Mouse (Mus musculus): ENCODE results near the gene Aldh6a1. TPM values are rescaled to one million over a fixed set of nuclear protein-coding genes. Genes with fewer than 3 reads are reported as not detected.

Gene Aldh6a1
- polyA plus RNA-seq, 1 experiment from 2014 or later, result 34.6 TPM

GRCm38 (mm10) chr12:84451801-84452200 lies 997 bp upstream of the Aldh6a1 start:
- H3K36me3 ChIP-seq, result 0 out of 2 replicates have a peak, but pooled peaks cover 1% of the 10 kb centered on the region
- 0 out of 2 replicates have a peak, but pooled peaks cover 5% of the 10 kb centered on the region for H3K27me3 ChIP-seq
- peak overlapping the region; percentile 52 for H3K9ac ChIP-seq (replicated peaks)
- peaks cover 24% of the 10 kb centered on the region for H3K4me1 ChIP-seq
- 2% methylated on average over 11 of the region's 11 CpGs for WGBS
- H3K27ac ChIP-seq (replicated peaks), result peak overlapping the region; percentile 67
- H3K9me3 ChIP-seq, result no peaks in the 10 kb centered on the region
- peak overlapping the region; percentile 53 for H3K4me3 ChIP-seq
- H3K4me2 ChIP-seq (replicated peaks), result peak overlapping the region; percentile 90
- ATAC-seq (replicated peaks), result no peak

GRCm38 (mm10) chr12:84450351-84450717 lies 470 bp downstream of the Aldh6a1 start:
- under 1% methylated on average over 6 of the region's 6 CpGs for WGBS
- Histone ChIP-seq H3K4me1 (peaks cover 24% of the 10 kb centered on the region), H3K4me2 (replicated peaks) (peak overlapping the region; percentile 90), H3K27me3 (peaks cover 7% of the 10 kb centered on the region; the same call in 1 of the 2 replicates), H3K36me3 (no peaks in the 10 kb centered on the region), H3K9me3 (no peaks in the 10 kb centered on the region), H3K27ac (replicated peaks) (peak overlapping the region; percentile 65), H3K4me3 (peak overlapping the region; percentile 53), H3K9ac (replicated peaks) (peak overlapping the region; percentile 58)
- no peak for ATAC-seq (replicated peaks)

DNA sequence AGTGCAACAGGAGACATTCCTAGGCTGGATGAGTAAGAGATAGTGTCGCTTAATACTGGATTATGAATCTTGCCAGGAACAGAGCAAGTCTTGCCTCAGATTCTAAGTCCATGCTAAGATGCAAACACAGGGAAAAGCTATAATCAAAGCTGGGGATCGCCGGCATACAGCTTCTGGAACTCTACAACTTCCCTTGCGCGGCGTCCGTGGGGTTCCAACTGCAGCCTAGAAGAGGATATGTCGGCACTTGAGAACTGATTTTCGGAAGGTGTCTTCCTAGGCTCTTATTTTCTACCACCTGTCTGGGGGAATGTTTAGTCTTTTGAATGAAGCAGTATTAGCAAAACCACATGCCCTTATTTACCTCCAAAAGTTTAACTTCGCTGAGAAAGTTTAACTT lies 917 bp downstream of the Aldh6a1 start:
- Histone ChIP-seq H3K4me2 (replicated peaks) (peak overlapping the region; percentile 90), H3K27me3 (peaks cover 7% of the 10 kb centered on the region; the same call in 1 of the 2 replicates), H3K9me3 (no peaks in the 10 kb centered on the region), H3K4me3 (peak overlapping the region; percentile 53; the same call in 1 of the 2 replicates), H3K9ac (replicated peaks) (no peak overlapping the region), H3K36me3 (no peaks in the 10 kb centered on the region), H3K4me1 (peaks cover 24% of the 10 kb centered on the region), H3K27ac (replicated peaks) (no peak overlapping the region)
- no peak for ATAC-seq (replicated peaks)
- 49% methylated on average over 10 of the region's 10 CpGs for WGBS

DNA sequence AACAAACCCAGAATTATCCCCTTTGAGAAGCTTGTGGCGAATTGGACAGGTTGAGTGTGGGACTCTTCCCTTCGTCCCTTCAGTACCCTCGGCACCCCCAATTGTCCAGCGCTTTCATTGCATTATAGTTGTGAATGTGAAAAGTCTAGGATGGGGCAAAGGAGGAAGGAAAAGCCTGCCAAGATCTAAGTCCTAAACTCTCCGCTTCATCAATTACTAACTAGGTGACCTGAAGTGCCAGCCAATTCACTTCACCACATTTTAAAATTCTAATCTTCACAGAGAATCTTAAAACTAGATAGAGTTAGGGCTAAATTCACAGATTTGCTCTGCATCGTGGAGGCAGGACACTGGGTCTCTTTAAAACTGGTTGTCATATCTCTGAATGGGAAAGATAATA lies 2.6 kb downstream of the Aldh6a1 start:
- H3K27ac ChIP-seq (replicated peaks), result no peak overlapping the region
- H3K27me3 ChIP-seq, result peaks cover 7% of the 10 kb centered on the region; the same call in 1 of the 2 replicates
- no peak overlapping the region for H3K9ac ChIP-seq (replicated peaks)
- H3K36me3 ChIP-seq, result no peaks in the 10 kb centered on the region
- H3K4me1 ChIP-seq, result peaks cover 24% of the 10 kb centered on the region
- WGBS, result 85% methylated on average over 6 of the region's 6 CpGs
- no peak overlapping the region for H3K4me2 ChIP-seq (replicated peaks)
- ATAC-seq (replicated peaks), result no peak
- no peak overlapping the region for H3K4me3 ChIP-seq
- H3K9me3 ChIP-seq, result no peaks in the 10 kb centered on the region

- H3K4me2 ChIP-seq (replicated peaks), result no peak overlapping the region
- H3K9ac ChIP-seq (replicated peaks), result no peak overlapping the region
- H3K4me3 ChIP-seq, result no peak overlapping the region
- H3K27ac ChIP-seq (replicated peaks), result no peak overlapping the region
- H3K36me3 ChIP-seq, result no peaks in the 10 kb centered on the region
- H3K4me1 ChIP-seq, result peaks cover 16% of the 10 kb centered on the region
- 65% methylated on average over 1 of the region's 1 CpGs for WGBS
- H3K9me3 ChIP-seq, result no peaks in the 10 kb centered on the region
- no peak for ATAC-seq (replicated peaks)
- peaks cover 7% of the 10 kb centered on the region; the same call in 1 of the 2 replicates for H3K27me3 ChIP-seq
Measured at GRCm38 (mm10) chr12:84447386-84447785, 3.4 kb downstream of the Aldh6a1 start.

DNA sequence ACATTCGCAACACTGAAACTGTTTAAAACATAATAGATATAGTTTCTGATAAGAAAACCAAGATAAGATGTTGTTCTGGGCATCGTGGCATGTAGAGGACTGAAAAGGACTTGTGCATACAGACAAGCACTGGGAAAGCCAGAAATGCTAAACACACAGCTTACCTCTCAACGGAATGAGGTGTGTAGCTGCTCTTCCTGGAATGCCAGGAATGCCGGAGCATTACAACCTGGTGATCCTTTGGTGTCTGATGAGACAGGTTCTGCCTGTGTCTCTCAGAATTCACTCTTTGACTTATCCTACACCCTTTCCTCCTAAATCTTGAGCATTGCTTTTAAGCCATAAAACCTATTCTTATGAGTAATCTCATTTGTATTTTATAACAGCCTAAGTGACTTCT lies 8.3 kb downstream of the Aldh6a1 start:
- H3K36me3 ChIP-seq, result peaks cover 9% of the 10 kb centered on the region; the same call in 1 of the 2 replicates
- no peak overlapping the region for H3K9ac ChIP-seq (replicated peaks)
- no peak overlapping the region for H3K4me3 ChIP-seq
- no peak for ATAC-seq (replicated peaks)
- 81% methylated on average over 4 of the region's 4 CpGs for WGBS
- H3K4me2 ChIP-seq (replicated peaks), result no peak overlapping the region
- H3K27ac ChIP-seq (replicated peaks), result no peak overlapping the region
- H3K9me3 ChIP-seq, result no peaks in the 10 kb centered on the region
- no peaks in the 10 kb centered on the region for H3K4me1 ChIP-seq
- H3K27me3 ChIP-seq, result peaks cover 2% of the 10 kb centered on the region; the same call in 1 of the 2 replicates

DNA sequence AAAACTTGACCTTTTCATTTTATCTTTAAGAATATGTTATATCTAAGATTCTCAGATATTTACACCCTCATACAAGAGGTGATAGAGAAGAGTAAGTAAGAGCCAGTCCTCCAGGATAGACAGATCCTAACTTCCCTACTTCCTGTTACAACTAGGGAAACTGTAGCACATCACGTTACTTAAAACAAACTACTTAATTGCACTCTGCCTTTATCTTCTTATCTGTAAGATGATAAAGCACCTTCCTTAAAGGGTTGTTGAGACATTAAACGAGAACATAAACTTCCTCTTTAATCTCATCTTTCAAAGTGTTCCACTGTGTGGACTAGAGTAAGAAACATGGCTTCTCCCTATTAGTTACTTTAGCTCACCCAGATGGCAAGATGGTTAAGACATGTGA lies 12.1 kb downstream of the Aldh6a1 start:
- no peaks in the 10 kb centered on the region for H3K27me3 ChIP-seq
- no peak overlapping the region for H3K4me3 ChIP-seq
- H3K4me1 ChIP-seq, result no peaks in the 10 kb centered on the region
- no peak overlapping the region for H3K4me2 ChIP-seq (replicated peaks)
- no peaks in the 10 kb centered on the region for H3K9me3 ChIP-seq
- ATAC-seq (replicated peaks), result no peak
- peaks cover 15% of the 10 kb centered on the region; the same call in 1 of the 2 replicates for H3K36me3 ChIP-seq
- H3K27ac ChIP-seq (replicated peaks), result no peak overlapping the region
- no peak overlapping the region for H3K9ac ChIP-seq (replicated peaks)
- 84% methylated on average over 2 of the region's 2 CpGs for WGBS

DNA sequence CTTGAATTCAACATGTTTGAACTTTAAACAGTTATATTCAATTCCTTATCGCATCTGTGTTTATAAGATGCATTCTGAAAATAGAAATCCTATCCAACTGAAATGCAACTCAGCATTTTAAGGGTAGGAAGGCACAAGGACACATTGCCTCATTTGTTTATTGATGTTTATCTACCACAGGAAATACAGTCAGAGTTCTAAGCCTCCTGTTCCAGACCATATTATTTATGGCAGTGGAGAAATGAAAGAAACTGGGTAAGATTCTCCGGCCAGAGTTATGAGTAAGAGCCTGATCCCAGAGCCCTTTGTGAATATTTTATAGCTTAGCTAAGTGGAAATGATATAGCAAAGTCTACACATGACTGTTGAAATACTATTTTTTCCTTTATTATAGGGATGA lies 21.0 kb downstream of the Aldh6a1 start:
- no peak overlapping the region for H3K4me2 ChIP-seq (replicated peaks)
- ATAC-seq (replicated peaks), result no peak
- 93% methylated on average over 2 of the region's 2 CpGs for WGBS
- H3K27me3 ChIP-seq, result no peaks in the 10 kb centered on the region
- no peak overlapping the region for H3K27ac ChIP-seq (replicated peaks)
- H3K36me3 ChIP-seq, result peaks cover 15% of the 10 kb centered on the region
- H3K4me1 ChIP-seq, result no peaks in the 10 kb centered on the region
- no peak overlapping the region for H3K9ac ChIP-seq (replicated peaks)
- no peaks in the 10 kb centered on the region for H3K9me3 ChIP-seq
- H3K4me3 ChIP-seq, result no peak overlapping the region

- Histone ChIP-seq H3K4me1 (no peaks in the 10 kb centered on the region), H3K4me2 (replicated peaks) (no peak overlapping the region), H3K27me3 (no peaks in the 10 kb centered on the region), H3K9me3 (no peaks in the 10 kb centered on the region), H3K36me3 (no peaks in the 10 kb centered on the region), H3K27ac (replicated peaks) (no peak overlapping the region), H3K9ac (replicated peaks) (no peak overlapping the region), H3K4me3 (no peak overlapping the region)
- ATAC-seq (replicated peaks), result no peak
- WGBS, result 54% methylated on average over 3 of the region's 3 CpGs
Measured at GRCm38 (mm10) chr12:84423990-84424389, 26.8 kb downstream of the Aldh6a1 start.

GRCm38 (mm10) chr12:84417605-84417922 lies 33.2 kb downstream of the Aldh6a1 start:
- Histone ChIP-seq H3K36me3 (no peaks in the 10 kb centered on the region), H3K4me3 (peak overlapping the region; percentile 67), H3K27me3 (no peaks in the 10 kb centered on the region), H3K27ac (replicated peaks) (peak overlapping the region; percentile 83), H3K9me3 (no peaks in the 10 kb centered on the region), H3K9ac (replicated peaks) (peak overlapping the region; percentile 67), H3K4me2 (replicated peaks) (peak overlapping the region; percentile 82), H3K4me1 (peaks cover 6% of the 10 kb centered on the region; the same call in 1 of the 2 replicates)
- peak; percentile 23; the same call in 1 of the 2 replicates for ATAC-seq (replicated peaks)
- WGBS, result 37% methylated on average over 18 of the region's 18 CpGs

DNA sequence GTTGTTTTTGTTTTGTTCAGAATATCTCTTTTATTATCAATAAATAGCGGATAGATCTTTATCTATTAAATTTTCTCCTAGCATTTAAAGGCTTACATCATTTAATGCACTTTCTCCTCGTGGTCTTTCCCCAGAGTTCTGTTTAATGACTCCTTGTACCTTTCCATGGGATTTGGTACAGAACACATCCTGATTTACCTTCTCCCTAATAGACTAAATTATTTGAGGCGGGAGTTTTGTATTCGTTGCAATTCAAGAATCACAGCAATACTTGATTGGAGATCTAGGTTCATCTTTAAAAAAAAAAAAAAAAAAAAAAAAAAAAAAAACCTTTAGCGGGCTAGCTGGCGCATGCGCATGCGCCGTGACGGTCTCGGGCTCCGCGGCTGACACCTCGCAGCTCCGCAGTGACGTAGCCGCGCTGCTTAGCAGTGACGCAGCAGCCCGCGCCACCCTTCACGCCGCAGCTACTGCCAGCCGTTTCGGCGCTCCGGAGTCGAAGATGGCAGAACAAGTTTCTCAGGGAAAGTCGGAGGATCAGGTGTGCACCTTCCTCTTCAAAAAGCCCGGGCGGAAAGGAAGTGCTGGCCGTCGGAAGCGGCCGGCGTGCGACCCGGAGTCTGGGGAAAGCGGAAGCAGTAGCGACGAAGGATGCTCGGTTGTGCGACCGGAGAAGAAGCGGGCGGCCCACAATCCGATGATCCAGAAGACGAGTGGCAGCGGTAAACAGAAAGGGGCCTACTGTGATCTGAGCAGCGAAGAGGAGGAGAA lies 33.8 kb downstream of the Aldh6a1 start, which contains the start of gene Rnf113a2:
Rnf113a2 (plus strand) TSS at position 363 of the 771 bp plus-strand sequence.
- H3K27me3 ChIP-seq, result no peaks in the 10 kb centered on the region
- H3K27ac ChIP-seq (replicated peaks), result peak within 1 kb of the TSS; percentile 83
- no peaks in the 10 kb centered on the region for H3K9me3 ChIP-seq
- no peaks in the 10 kb centered on the region for H3K36me3 ChIP-seq
- H3K4me2 ChIP-seq (replicated peaks), result peak within 1 kb of the TSS; percentile 82
- H3K4me3 ChIP-seq, result peak within 1 kb of the TSS; percentile 67
- WGBS, result 2% methylated on average over 50 of the region's 50 CpGs
- peak within 1 kb of the TSS; percentile 67 for H3K9ac ChIP-seq (replicated peaks)
- ATAC-seq (replicated peaks), result peak; percentile 97
- peaks cover 6% of the 10 kb centered on the region; the same call in 1 of the 2 replicates for H3K4me1 ChIP-seq

DNA sequence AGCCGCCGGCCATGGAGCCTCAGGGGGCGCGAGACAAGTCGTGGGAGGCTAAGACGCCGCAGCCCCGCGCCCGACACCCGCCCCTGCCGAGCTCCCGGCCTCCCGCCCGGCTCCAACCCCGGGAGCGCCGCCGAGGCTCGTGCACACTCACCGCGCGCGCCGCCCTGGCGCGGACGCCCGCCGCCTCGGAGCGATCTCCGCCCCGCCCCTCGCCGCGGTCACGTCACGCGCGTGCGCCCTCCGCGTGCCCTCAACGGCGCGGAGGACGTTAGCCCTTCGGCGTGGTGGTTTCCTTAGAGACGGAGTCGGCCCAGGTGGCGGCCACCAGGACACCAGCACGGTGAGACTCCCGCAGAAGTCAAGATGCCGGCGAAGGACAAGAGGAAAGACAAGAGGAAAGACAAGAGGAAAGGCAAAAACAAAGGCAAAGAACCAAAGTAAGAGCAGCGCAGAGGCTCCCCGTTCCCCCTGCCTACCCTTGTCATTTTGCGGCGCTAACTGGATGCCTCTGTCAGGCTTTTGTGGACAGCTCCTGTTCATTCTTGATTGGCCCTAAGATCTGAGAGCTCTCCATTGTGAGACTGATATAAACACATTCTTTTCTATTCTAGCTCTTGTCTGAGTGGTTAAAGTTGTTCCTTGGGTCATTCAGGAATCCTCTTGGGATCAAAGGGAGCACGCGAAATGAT lies 41.8 kb downstream of the Aldh6a1 start, which contains the start of the genes Entpd5 and Bbof1:
Entpd5 (minus strand) TSS at position 211 of the 689 bp plus-strand sequence.
Bbof1 (plus strand) TSS at position 253 of the 689 bp plus-strand sequence.
- under 1% methylated on average over 58 of the region's 63 CpGs for WGBS
- Histone ChIP-seq H3K27ac (replicated peaks) (peak within 1 kb of the TSS; percentile 89), H3K27me3 (no peaks in the 10 kb centered on the region), H3K4me3 (peak within 1 kb of the TSS; percentile 76), H3K9ac (replicated peaks) (peak within 1 kb of the TSS; percentile 79), H3K4me2 (replicated peaks) (peak within 1 kb of the TSS; percentile 84), H3K9me3 (no peaks in the 10 kb centered on the region), H3K4me1 (peaks cover 12% of the 10 kb centered on the region), H3K36me3 (peaks cover 2% of the 10 kb centered on the region; the same call in 1 of the 2 replicates)
- peak; percentile 93 for ATAC-seq (replicated peaks)
